Mouse (Mus musculus) liver, embryonic 11.5 days (tissue): ENCODE measurements around the gene Rbfox1. TPM values are rescaled to one million over a fixed set of nuclear protein-coding genes. Genes with fewer than 3 reads are reported as not detected.

ENCODE experiments used
- ATAC-seq: fragments of 200-750 bp; cut with Nextera tagmentation; replicated peaks from 2 replicates; pipeline ENCODE4 v1.8.0; 2017; ENCODE audit warnings: moderate number of reproducible peaks, mild to moderate bottlenecking, moderate TSS enrichment, moderate library complexity; ENCODE audit not compliant: low FRiP score
- DNase-seq: peaks from one replicate; pipeline ENCODE4 v3.0.0-alpha.2; 2017; ENCODE audit warnings: low spot score
- H3K27ac ChIP-seq: fragments of 300-500 bp; sonication (generic); 2 replicates; pipeline ENCODE4 v1.5.1; 2014; ENCODE audit warnings: mild to moderate bottlenecking, low read depth, low read length, control low read depth
- H3K27me3 ChIP-seq: fragments of 300-500 bp; sonication (generic); replicated peaks from 2 replicates; pipeline ENCODE4 v1.6.1; 2014; ENCODE audit warnings: low read length, mixed read lengths; ENCODE audit not compliant: control insufficient read depth, insufficient read depth
- H3K36me3 ChIP-seq: fragments of 300-500 bp; sonication (generic); 2 replicates; pipeline ENCODE4 v1.6.1; 2014; ENCODE audit warnings: mild to moderate bottlenecking, low read length, moderate library complexity, mixed read lengths; ENCODE audit not compliant: control insufficient read depth, insufficient read depth
- H3K4me1 ChIP-seq: fragments of 300-500 bp; sonication (generic); replicated peaks from 2 replicates; pipeline ENCODE4 v1.6.1; 2014; ENCODE audit warnings: low read length, mixed read lengths; ENCODE audit not compliant: control insufficient read depth, insufficient read depth
- H3K4me2 ChIP-seq: fragments of 300-500 bp; sonication (generic); 2 replicates; pipeline ENCODE4 v1.6.1; 2014; ENCODE audit warnings: mild to moderate bottlenecking, control low read depth, moderate library complexity
- H3K4me3 ChIP-seq: fragments of 300-500 bp; sonication (generic); 2 replicates; pipeline ENCODE4 v1.5.1; 2014; ENCODE audit warnings: low read depth, low read length, control low read depth
- H3K9ac ChIP-seq: fragments of 300-500 bp; sonication (generic); 2 replicates; pipeline ENCODE4 v1.6.1; 2014; ENCODE audit warnings: low read depth, low read length, control low read depth
- H3K9me3 ChIP-seq: fragments of 300-500 bp; sonication (generic); 2 replicates; pipeline ENCODE4 v1.6.1; 2016; ENCODE audit warnings: low read length, inconsistent platforms, mixed read lengths; ENCODE audit not compliant: control insufficient read depth
- WGBS: fragments of 180-500 bp; shearing (Covaris S2); extraction: QIAGEN DNeasy Blood & Tissue Kit; methylation state at CpG from one replicate; pipeline ENCODE4 v1.1.7; 2014; 5-methylcytosine and 5-hydroxymethylcytosine counted together
- polyA plus RNA-seq: library from polyadenylated mRNA; unstranded; fragments of >200 nt; fragmentation: Nextera tagmentation; extraction: Ambion mirVana; gene quantifications from 2 replicates; pipeline ENCODE4 v1.2.1, GENCODE M21; 2014

Rbfox1 gene
- polyA plus RNA-seq, 1 experiment from 2014 or later, result 1.4 TPM

DNA sequence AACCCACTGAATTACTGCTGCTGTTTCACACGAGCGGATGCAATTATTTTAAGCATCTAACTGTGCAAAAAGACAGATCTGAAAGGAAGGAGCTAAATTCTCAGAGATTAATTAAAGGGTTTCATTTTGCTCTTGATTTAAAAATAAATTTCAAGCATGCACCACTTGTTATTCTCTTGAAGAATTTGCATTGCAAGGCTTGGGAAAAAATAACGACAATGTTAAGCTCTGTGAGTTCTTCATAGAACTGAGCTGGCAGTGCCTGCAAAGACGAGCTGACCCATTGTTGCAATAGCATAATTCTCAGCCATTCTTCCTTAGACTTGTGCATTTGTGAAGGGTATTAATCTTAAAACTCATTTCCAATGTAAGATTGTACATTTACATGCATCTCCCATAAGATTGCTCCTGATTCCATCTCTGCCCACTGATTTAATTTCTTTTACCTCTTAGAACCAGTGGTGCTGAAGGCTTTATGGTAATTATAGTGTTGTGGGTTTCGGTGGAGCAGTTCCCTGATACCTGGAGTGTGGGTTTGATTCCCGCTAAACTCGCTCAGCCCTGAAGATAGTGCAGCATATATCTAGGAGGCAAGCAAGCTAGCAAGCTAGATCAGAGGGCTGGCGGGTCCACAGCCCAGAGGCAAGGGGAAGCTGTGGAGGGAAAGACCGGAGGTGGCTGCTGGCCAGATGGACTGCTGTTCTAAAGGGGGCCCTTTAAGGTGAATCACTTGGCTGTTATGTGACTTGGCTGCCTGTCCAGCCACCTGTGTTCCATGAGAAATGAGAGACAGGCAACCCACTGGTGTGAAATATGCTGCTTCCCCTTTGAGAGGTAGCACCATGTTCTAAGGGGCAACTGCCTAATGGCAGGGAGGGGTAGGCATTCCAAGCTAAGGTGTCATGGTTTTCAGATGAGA, 647.2 kb downstream of the Rbfox1 start:
- WGBS, result 75% methylated on average over 9 of the region's 9 CpGs

GRCm38 (mm10) chr16:6555776-6556175, 670.6 kb downstream of the Rbfox1 start:
- no peak for ATAC-seq
- no peak overlapping the region for H3K27ac ChIP-seq
- WGBS, result 49% methylated on average over 4 of the region's 4 CpGs
- no peaks in the 10 kb centered on the region for H3K36me3 ChIP-seq
- H3K4me1 ChIP-seq, result no peaks in the 10 kb centered on the region
- no peak overlapping the region for H3K4me2 ChIP-seq
- no peak overlapping the region for H3K4me3 ChIP-seq
- no peaks in the 10 kb centered on the region for H3K9me3 ChIP-seq
- no peaks in the 10 kb centered on the region for H3K27me3 ChIP-seq
- DNase-seq, result no peak
- H3K9ac ChIP-seq, result no peak overlapping the region

More for the DNA sequence above, 647.2 kb downstream of the Rbfox1 start:
- Histone ChIP-seq H3K36me3 (no peaks in the 10 kb centered on the region), H3K27me3 (no peaks in the 10 kb centered on the region), H3K9ac (no peak overlapping the region), H3K27ac (no peak overlapping the region), H3K9me3 (no peaks in the 10 kb centered on the region), H3K4me3 (no peak overlapping the region), H3K4me1 (no peaks in the 10 kb centered on the region), H3K4me2 (no peak overlapping the region)
- no peak for ATAC-seq
- no peak for DNase-seq

DNA sequence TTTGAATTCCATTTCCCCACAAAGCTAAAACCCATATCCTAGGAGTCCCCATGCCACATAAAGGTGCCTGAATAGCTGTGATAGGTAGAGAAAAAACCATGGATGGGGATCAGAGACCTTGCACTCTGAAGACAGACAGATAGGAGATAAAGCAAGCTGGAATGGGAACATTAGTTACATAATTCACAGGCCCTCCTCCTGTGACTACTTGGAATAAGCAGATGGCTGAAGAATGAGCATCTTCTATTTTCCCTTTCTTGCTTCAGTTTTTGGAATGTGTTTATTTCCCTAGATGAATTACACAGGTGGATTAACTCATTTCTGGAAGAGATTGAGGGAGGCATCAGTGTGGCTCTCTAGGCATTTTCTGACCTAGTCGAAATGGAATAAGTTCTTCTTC, 672.6 kb downstream of the Rbfox1 start:
- Histone ChIP-seq H3K36me3 (no peaks in the 10 kb centered on the region), H3K27me3 (no peaks in the 10 kb centered on the region), H3K4me2 (no peak overlapping the region), H3K9ac (no peak overlapping the region), H3K27ac (no peak overlapping the region), H3K4me1 (no peaks in the 10 kb centered on the region), H3K9me3 (no peaks in the 10 kb centered on the region), H3K4me3 (no peak overlapping the region)
- no peak for ATAC-seq
- no peak for DNase-seq
- 87% methylated on average over 1 of the region's 1 CpGs for WGBS

GRCm38 (mm10) chr16:6584700-6585099, 699.5 kb downstream of the Rbfox1 start:
- Histone ChIP-seq H3K4me1 (no peaks in the 10 kb centered on the region), H3K4me2 (no peak overlapping the region), H3K27me3 (no peaks in the 10 kb centered on the region), H3K4me3 (no peak overlapping the region), H3K9me3 (no peaks in the 10 kb centered on the region), H3K36me3 (no peaks in the 10 kb centered on the region), H3K9ac (no peak overlapping the region), H3K27ac (no peak overlapping the region)
- DNase-seq, result no peak
- WGBS, result 74% methylated on average over 2 of the region's 2 CpGs
- ATAC-seq, result no peak

DNA sequence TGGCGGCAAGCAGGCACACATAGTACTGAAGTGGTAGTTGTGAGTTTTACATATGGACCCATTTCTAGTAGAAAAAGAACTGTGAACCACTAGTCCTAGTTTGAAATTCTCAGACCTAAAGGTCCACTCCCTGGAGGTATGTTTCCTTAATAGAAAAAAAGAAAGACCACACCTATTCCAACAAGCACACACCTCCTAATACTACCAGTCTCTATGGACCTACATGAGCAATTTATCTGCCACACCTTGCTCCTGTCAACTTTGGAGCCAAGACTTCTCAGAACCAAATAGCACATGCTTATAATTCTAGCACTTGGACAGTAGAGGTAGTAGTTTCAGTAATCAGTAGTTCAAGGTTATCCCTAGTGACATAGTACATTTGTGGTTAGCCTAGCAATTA, 700.0 kb downstream of the Rbfox1 start:
- Histone ChIP-seq H3K36me3 (no peaks in the 10 kb centered on the region), H3K4me2 (no peak overlapping the region), H3K4me3 (no peak overlapping the region), H3K9me3 (no peaks in the 10 kb centered on the region), H3K9ac (no peak overlapping the region), H3K4me1 (no peaks in the 10 kb centered on the region), H3K27ac (no peak overlapping the region), H3K27me3 (no peaks in the 10 kb centered on the region)
- ATAC-seq (no peak), DNase-seq (no peak)
- 90% methylated on average over 1 of the region's 1 CpGs for WGBS

DNA sequence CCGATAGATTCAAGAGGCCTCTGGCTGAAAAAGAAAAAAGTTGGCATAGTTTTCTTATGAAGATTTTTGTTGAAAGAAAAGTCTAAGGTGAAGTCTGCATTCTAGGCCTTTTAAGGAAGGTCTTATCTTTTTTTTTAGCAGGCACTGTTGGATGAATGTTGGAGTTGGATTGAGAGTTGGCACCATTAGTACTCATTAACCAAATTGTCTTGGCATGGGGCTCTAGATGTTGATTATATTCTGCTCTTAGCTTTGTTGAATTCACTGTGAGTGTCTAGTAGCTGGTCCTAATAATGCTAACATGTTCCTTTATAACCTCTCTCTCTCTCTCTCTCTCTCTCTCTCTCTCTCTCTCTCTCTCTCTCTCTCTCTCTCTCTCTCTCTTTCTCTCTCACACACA, 731.4 kb downstream of the Rbfox1 start:
- Histone ChIP-seq H3K4me3 (no peak overlapping the region), H3K9ac (no peak overlapping the region), H3K27ac (no peak overlapping the region), H3K36me3 (no peaks in the 10 kb centered on the region), H3K4me1 (no peaks in the 10 kb centered on the region), H3K9me3 (no peaks in the 10 kb centered on the region), H3K4me2 (no peak overlapping the region), H3K27me3 (no peaks in the 10 kb centered on the region)
- ATAC-seq (no peak), DNase-seq (no peak)
- WGBS, result 84% methylated on average over 1 of the region's 1 CpGs

DNA sequence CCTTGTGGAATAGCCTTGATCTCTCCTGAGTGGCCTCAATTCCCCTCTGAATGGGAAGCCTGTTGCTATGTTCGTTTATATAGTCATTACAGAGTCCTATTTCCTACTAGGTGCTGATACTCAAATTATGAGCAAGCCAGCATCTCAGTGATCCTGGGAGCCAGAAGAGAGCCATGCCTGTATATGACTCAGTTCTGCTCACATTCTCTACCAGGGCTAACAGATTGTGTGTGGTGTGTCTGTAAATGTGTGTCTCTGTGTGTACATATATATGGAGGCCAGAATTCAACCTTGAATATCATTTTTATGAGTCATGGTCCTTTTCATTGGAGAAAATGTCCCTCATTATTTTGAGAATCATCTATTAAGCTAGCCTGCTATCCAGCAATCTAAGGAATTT, 755.2 kb downstream of the Rbfox1 start:
- Histone ChIP-seq H3K9me3 (no peaks in the 10 kb centered on the region), H3K36me3 (no peaks in the 10 kb centered on the region), H3K4me1 (no peaks in the 10 kb centered on the region), H3K4me2 (no peak overlapping the region), H3K9ac (no peak overlapping the region), H3K27ac (no peak overlapping the region), H3K4me3 (no peak overlapping the region), H3K27me3 (no peaks in the 10 kb centered on the region)
- DNase-seq (no peak), ATAC-seq (no peak)
- WGBS, result 45% methylated on average over 1 of the region's 1 CpGs

GRCm38 (mm10) chr16:6646941-6647340, 761.8 kb downstream of the Rbfox1 start:
- no peaks in the 10 kb centered on the region for H3K4me1 ChIP-seq
- no peak overlapping the region for H3K4me2 ChIP-seq
- H3K4me3 ChIP-seq, result no peak overlapping the region
- no peaks in the 10 kb centered on the region for H3K36me3 ChIP-seq
- no peak for DNase-seq
- 82% methylated on average over 5 of the region's 5 CpGs for WGBS
- ATAC-seq, result no peak
- H3K27ac ChIP-seq, result no peak overlapping the region
- H3K27me3 ChIP-seq, result no peaks in the 10 kb centered on the region
- H3K9ac ChIP-seq, result no peak overlapping the region
- no peaks in the 10 kb centered on the region for H3K9me3 ChIP-seq

GRCm38 (mm10) chr16:6648753-6649152, 763.6 kb downstream of the Rbfox1 start:
- H3K9me3 ChIP-seq, result no peaks in the 10 kb centered on the region
- DNase-seq (no peak), ATAC-seq (no peak)
- H3K9ac ChIP-seq, result no peak overlapping the region
- H3K27me3 ChIP-seq, result no peaks in the 10 kb centered on the region
- H3K4me2 ChIP-seq, result no peak overlapping the region
- no peak overlapping the region for H3K27ac ChIP-seq
- 56% methylated on average over 1 of the region's 1 CpGs for WGBS
- H3K4me1 ChIP-seq, result no peaks in the 10 kb centered on the region
- H3K4me3 ChIP-seq, result no peak overlapping the region
- H3K36me3 ChIP-seq, result no peaks in the 10 kb centered on the region
